Mouse (Mus musculus) liver, adult 2 months (tissue): ENCODE data around the gene Mitd1.

Experiments used
- CTCF ChIP-seq: fragments of 200-500 bp; IDR thresholded peaks from 2 replicates; pipeline ENCODE4 v1.5.1; 2011; ENCODE audit warnings: low read depth, low read length, control low read depth
- POLR2A ChIP-seq: fragments of 200-500 bp; IDR thresholded peaks from 2 replicates; pipeline ENCODE4 v1.6.1; 2011; ENCODE audit warnings: low read length, control low read depth; ENCODE audit not compliant: insufficient read depth; ENCODE audit errors: extremely low read depth

- TF ChIP-seq POLR2A (no peak), CTCF (no peak)
Observed at GRCm38 (mm10) chr1:37925971-37926370, 35.8 kb upstream of the Mitd1 start.
